Mouse (Mus musculus): ENCODE measurements around the gene Dgki.

GRCm38 (mm10) chr6:36911586-36911985, 388.4 kb downstream of the Dgki start:
- TF ChIP-seq TAL1 (IDR thresholded peaks at IDR 0.05; ENCODE audit: low read length) (no peak), GATA1 (IDR thresholded peaks at IDR 0.05; ENCODE audit: low read length) (no peak)
